In the genomic region with DNA sequence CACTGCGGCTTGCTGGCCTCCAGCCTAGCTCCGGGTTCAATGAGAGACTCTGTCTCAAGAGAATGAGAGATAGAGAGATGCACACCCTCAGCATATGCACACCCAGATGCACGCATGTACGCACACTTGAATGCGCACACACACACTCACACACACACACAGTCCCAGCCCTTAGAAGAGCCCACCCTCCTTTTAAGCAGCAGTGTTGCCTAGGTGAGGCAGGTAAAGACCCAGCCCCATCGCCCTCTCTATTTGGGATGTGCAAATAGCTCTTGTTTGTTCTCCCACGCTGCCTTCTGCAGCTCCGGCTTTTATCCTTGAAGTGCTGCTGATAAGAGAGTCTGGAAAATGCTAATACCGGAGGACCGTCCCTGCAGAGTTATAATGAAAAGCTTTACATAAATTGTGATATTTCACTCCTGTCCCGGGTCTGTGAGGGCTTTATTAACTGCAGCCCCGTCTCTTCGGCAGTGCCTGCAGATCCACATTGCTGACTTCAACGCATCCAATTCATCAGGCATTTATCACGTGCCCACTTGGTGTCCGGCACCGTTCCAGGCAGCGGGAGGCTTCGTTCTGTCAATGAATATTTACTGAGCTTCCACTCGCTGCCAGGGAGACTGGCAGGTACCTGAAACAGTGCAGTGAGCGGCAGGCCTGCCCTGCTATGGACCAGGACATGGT, we compare ENCODE assay signal across 10 mouse cellular contexts.
DNase-seq lines count a peak whose midpoint lies in the region; ATAC-seq and TF ChIP-seq lines count a peak whose summit lies in the region.
"Had no signal": no experiment of that assay in that cellular context is flagged by ENCODE, and none has a peak within 500 bp of the region (broad histone marks: within the 10 kb centered on the region; RNA-seq: fewer than 3 reads in every experiment).

No protein-coding gene starts in this region.

- no peaks in the 10 kb centered on the region for H3K36me3 ChIP-seq in heart, embryonic 12.5 days
- H3K36me3 ChIP-seq in forebrain, postnatal 0 days (ENCODE audit: insufficient read depth): no peaks in the 10 kb centered on the region

- H3K4me3 ChIP-seq in heart, embryonic 12.5 days: no peak overlapping the region
- H3K4me3 ChIP-seq in forebrain, postnatal 0 days (ENCODE audit: low read depth, low read length): no peak overlapping the region
- no peak overlapping the region for H3K4me3 ChIP-seq in gastrocnemius, adult 2 months

- no peak overlapping the region for H3K27ac ChIP-seq in heart, embryonic 12.5 days (ENCODE audit: poor library complexity, severe bottlenecking)
- no peak overlapping the region for H3K27ac ChIP-seq in forebrain, postnatal 0 days (ENCODE audit: low read depth, low read length)
- no peak overlapping the region for H3K27ac ChIP-seq in gastrocnemius, adult 2 months
- H3K27ac ChIP-seq: macrophage had no signal

- no peak for ATAC-seq in heart, embryonic 12.5 days (ENCODE audit: insufficient number of reproducible peaks, low FRiP score)
- ATAC-seq in forebrain, postnatal 0 days: 0 out of 2 replicates have a peak, but pooled peaks have one; percentile 5

- no peaks in the 10 kb centered on the region for H3K27me3 ChIP-seq in heart, embryonic 12.5 days (replicated peaks)
- no peaks in the 10 kb centered on the region for H3K27me3 ChIP-seq in forebrain, postnatal 0 days (ENCODE audit: insufficient read depth, low read length)

- no peaks in the 10 kb centered on the region for H3K9me3 ChIP-seq in heart, embryonic 12.5 days (replicated peaks)
- no peaks in the 10 kb centered on the region for H3K9me3 ChIP-seq in forebrain, postnatal 0 days (ENCODE audit: low read length)

- DNase-seq in heart, adult 11 months: no peak
- DNase-seq in adrenal gland, postnatal 14 days: peak; percentile 56
- peak; percentile 38 for DNase-seq in forebrain, postnatal 0 days
- DNase-seq in lung, postnatal 14 days: peak; percentile 39
- no peak for DNase-seq in gastrocnemius, adult 2 months
- no peak for DNase-seq in natural killer cell, adult 2 months (ENCODE audit: low spot score in 2 of 2)
- no peak for DNase-seq in frontal cortex, postnatal 25 days (ENCODE audit: low spot score in 2 of 2)
- DNase-seq: right cerebral cortex, postnatal 14 days had no signal

- peaks cover 21% of the 10 kb centered on the region for H3K4me1 ChIP-seq in heart, embryonic 12.5 days (replicated peaks)
- no peaks in the 10 kb centered on the region for H3K4me1 ChIP-seq in forebrain, postnatal 0 days (ENCODE audit: insufficient read depth)

- no peak for TF ChIP-seq CTCF in forebrain, postnatal 0 days (IDR thresholded peaks at IDR 0.05; ENCODE audit: low read depth)
- TF ChIP-seq CTCF in gastrocnemius, adult 2 months (IDR thresholded peaks at IDR 0.05): no peak

- 0 out of 2 replicates have a peak overlapping the region, but pooled peaks have one; percentile 21 for H3K9ac ChIP-seq in heart, embryonic 12.5 days
- H3K9ac ChIP-seq in forebrain, postnatal 0 days: no peak overlapping the region

- intact Hi-C loops in gastrocnemius, adult 2 months (cut with DNase I): no loop called here

- WGBS in heart, embryonic 12.5 days: 50% methylated on average over 21 of the region's 21 CpGs
- WGBS in forebrain, postnatal 0 days: 53% methylated on average over 21 of the region's 21 CpGs

- H3K4me2 ChIP-seq in heart, embryonic 12.5 days: no peak overlapping the region
- H3K4me2 ChIP-seq in forebrain, postnatal 0 days (ENCODE audit: low read depth): no peak overlapping the region

Comparison
In these comparisons a context has a peak if more than half of its experiments do, and no peak if none do; other contexts are left out.
1. DNase-seq: peak in adrenal gland, postnatal 14 days (single experiment), forebrain, postnatal 0 days (single experiment) and lung, postnatal 14 days (single experiment); none in heart, adult 11 months (single experiment), gastrocnemius, adult 2 months (single experiment), natural killer cell, adult 2 months (0 of 2) and frontal cortex, postnatal 25 days (0 of 2).